Mouse (Mus musculus) megakaryocyte, embryonic 14.5 days (primary cell): Measurements from ENCODE around the gene Cpne5. TPM values are rescaled to one million over a fixed set of nuclear protein-coding genes. Genes with fewer than 3 reads are reported as not detected.

Experiments used
- H3K27me3 ChIP-seq: replicated peaks from 2 replicates; pipeline ENCODE3; 2012; ENCODE audit warnings: inconsistent platforms
- H3K36me3 ChIP-seq: replicated peaks from 2 replicates; pipeline ENCODE3; 2012; ENCODE audit warnings: low read length, inconsistent platforms, mixed read lengths
- H3K4me1 ChIP-seq: 2 replicates; pipeline ENCODE4 v1.6.1; 2012; ENCODE audit warnings: inconsistent platforms
- H3K4me3 ChIP-seq: replicated peaks from 2 replicates; pipeline ENCODE3; 2012; ENCODE audit warnings: moderate library complexity, mild to moderate bottlenecking, inconsistent platforms
- H3K9me3 ChIP-seq: 2 replicates; pipeline ENCODE4 v1.6.1; 2012; ENCODE audit warnings: inconsistent platforms
- FLI1 ChIP-seq: IDR thresholded peaks from 2 replicates; pipeline ENCODE4 v1.6.1; 2012; ENCODE audit warnings: low read length, inconsistent platforms, mixed read lengths
- GATA1 ChIP-seq: IDR thresholded peaks from 3 replicates; pipeline ENCODE4 v1.6.1; 2012; ENCODE audit warnings: mixed read lengths, low read length, inconsistent platforms, borderline replicate concordance
- polyA plus RNA-seq: library from polyadenylated mRNA; stranded (reverse); fragments of >175 nt; gene quantifications from 2 replicates; pipeline ENCODE4 v1.2.3, GENCODE M21; 2012; ENCODE audit warnings: low replicate concordance; ENCODE audit not compliant: insufficient read depth

The Cpne5 gene
- polyA plus RNA-seq, 1 experiment: 15.2 TPM

GRCm38 (mm10) chr17:29162334-29162733, 75.6 kb downstream of the Cpne5 start:
- Histone ChIP-seq H3K9me3 (peaks cover 15% of the 10 kb centered on the region), H3K4me1 (peaks cover 77% of the 10 kb centered on the region), H3K36me3 (peaks cover 7% of the 10 kb centered on the region), H3K4me3 (no peak overlapping the region), H3K27me3 (peaks cover 22% of the 10 kb centered on the region)
- TF ChIP-seq FLI1: no peak
- no peak for TF ChIP-seq GATA1

DNA sequence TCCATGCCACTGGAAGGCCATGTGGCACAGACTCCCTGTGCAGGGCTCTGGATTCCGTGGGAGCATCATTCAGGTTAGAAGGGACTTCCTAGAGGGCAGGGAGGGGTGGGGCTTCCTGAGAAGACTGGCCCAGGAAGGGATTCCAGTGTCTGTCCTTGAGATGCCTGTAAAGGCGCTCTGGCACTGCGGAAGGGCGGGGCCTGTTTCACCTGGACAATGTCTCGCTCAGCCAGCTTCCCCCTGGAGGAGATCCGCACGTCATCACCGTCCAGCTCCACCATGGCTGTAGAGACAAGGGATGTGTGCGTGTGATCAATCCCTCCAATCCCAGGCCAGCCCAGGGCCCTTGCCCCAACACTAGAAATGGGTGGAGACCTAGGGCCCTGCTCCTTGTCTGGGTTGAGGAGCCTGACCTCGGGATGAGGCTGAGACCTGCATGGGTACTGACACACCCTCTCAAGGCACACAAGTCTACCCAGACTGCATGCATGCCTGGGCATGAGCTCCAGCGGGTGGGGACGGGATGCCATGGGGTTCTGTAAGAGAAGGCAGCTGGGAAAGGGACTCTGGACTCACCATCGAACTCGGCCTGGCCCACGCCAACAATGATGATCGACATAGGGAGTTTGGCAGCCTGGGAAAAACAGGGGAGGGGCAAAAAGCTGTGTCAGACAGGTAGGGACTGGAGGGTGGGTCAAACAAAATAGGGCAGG, 78.1 kb downstream of the Cpne5 start:
- Histone ChIP-seq H3K27me3 (peaks cover 25% of the 10 kb centered on the region), H3K4me3 (no peak overlapping the region), H3K9me3 (peaks cover 15% of the 10 kb centered on the region), H3K36me3 (peaks cover 7% of the 10 kb centered on the region), H3K4me1 (peaks cover 77% of the 10 kb centered on the region)
- TF ChIP-seq GATA1: no peak
- no peak for TF ChIP-seq FLI1

- no peak for TF ChIP-seq FLI1
- no peak for TF ChIP-seq GATA1
Measured at GRCm38 (mm10) chr17:29159320-29159719, 78.6 kb downstream of the Cpne5 start.

GRCm38 (mm10) chr17:29158899-29159298, 79.1 kb downstream of the Cpne5 start:
- peaks cover 25% of the 10 kb centered on the region for H3K27me3 ChIP-seq
- no peak overlapping the region for H3K4me3 ChIP-seq
- H3K4me1 ChIP-seq: peaks cover 74% of the 10 kb centered on the region
- TF ChIP-seq GATA1 (no peak), FLI1 (no peak)
- H3K36me3 ChIP-seq: peaks cover 7% of the 10 kb centered on the region
- peaks cover 15% of the 10 kb centered on the region for H3K9me3 ChIP-seq

More at GRCm38 (mm10) chr17:29159320-29159719, 78.6 kb downstream of the Cpne5 start:
- Histone ChIP-seq H3K4me1 (peaks cover 77% of the 10 kb centered on the region), H3K4me3 (no peak overlapping the region), H3K9me3 (peaks cover 15% of the 10 kb centered on the region), H3K36me3 (peaks cover 7% of the 10 kb centered on the region), H3K27me3 (peaks cover 25% of the 10 kb centered on the region)

GRCm38 (mm10) chr17:29156866-29157265, 81.1 kb downstream of the Cpne5 start:
- TF ChIP-seq FLI1 (no peak), GATA1 (no peak)
- Histone ChIP-seq H3K9me3 (peaks cover 8% of the 10 kb centered on the region), H3K4me3 (peak overlapping the region; percentile 51), H3K36me3 (peaks cover 5% of the 10 kb centered on the region), H3K27me3 (peaks cover 31% of the 10 kb centered on the region), H3K4me1 (peaks cover 70% of the 10 kb centered on the region)

- Histone ChIP-seq H3K27me3 (peaks cover 33% of the 10 kb centered on the region), H3K36me3 (peaks cover 4% of the 10 kb centered on the region), H3K4me1 (peaks cover 70% of the 10 kb centered on the region), H3K9me3 (peaks cover 5% of the 10 kb centered on the region), H3K4me3 (peak overlapping the region; percentile 51)
- no peak for TF ChIP-seq FLI1
- no peak for TF ChIP-seq GATA1
Measured at GRCm38 (mm10) chr17:29156396-29156795, 81.6 kb downstream of the Cpne5 start.

DNA sequence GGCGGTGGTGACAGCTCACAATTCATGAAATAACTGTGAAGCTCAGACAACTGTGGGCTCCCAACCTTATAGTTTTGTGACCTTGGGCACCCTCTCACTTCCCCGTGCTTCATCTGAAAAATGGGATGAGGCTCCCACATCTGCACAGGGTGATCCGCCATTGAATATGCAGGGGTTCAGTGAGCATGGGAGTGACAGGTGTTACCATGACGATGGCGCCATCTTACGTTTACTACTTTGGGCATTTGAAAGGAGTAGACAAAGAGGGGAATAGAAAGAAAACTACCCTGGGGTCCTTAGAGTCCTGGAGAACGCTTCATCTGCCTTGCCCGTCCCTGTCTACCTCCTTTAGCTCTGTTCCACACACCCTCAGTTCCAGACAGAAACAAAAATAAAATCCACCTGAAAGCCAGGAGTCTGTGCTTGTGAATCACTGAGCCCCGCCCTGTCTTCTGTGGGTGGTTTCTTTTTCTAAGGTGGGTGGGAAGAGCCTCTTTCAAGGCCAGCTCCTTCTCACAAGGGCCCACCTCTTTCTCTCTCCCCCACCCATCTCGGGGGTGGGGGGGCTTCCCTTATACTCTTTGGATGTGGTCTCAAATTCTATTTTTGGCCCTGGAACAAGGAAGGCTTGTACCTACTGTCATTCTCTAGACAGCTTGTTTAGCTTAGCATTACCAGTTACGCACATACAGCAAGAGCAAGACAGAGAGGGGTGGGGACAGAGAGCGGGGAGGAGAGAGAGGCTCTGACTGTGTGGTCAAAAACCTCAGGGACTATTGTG, 82.4 kb downstream of the Cpne5 start:
- no peak overlapping the region for H3K4me3 ChIP-seq
- peaks cover 35% of the 10 kb centered on the region for H3K27me3 ChIP-seq
- TF ChIP-seq GATA1 (no peak), FLI1 (no peak)
- peaks cover 69% of the 10 kb centered on the region for H3K4me1 ChIP-seq
- no peaks in the 10 kb centered on the region for H3K9me3 ChIP-seq
- no peaks in the 10 kb centered on the region for H3K36me3 ChIP-seq

- Histone ChIP-seq H3K4me1 (peaks cover 61% of the 10 kb centered on the region), H3K9me3 (no peaks in the 10 kb centered on the region), H3K27me3 (peaks cover 34% of the 10 kb centered on the region), H3K36me3 (no peaks in the 10 kb centered on the region), H3K4me3 (peak overlapping the region; percentile 60)
- TF ChIP-seq GATA1 (no peak), FLI1 (no peak)
Measured at GRCm38 (mm10) chr17:29154247-29154646, 83.7 kb downstream of the Cpne5 start.

GRCm38 (mm10) chr17:29152547-29152946, 85.4 kb downstream of the Cpne5 start:
- TF ChIP-seq FLI1: no peak
- no peak for TF ChIP-seq GATA1
- H3K4me1 ChIP-seq: peaks cover 69% of the 10 kb centered on the region

GRCm38 (mm10) chr17:29149766-29150165, 88.2 kb downstream of the Cpne5 start:
- Histone ChIP-seq H3K27me3 (peaks cover 22% of the 10 kb centered on the region), H3K36me3 (peaks cover 7% of the 10 kb centered on the region), H3K4me3 (no peak overlapping the region), H3K4me1 (peaks cover 66% of the 10 kb centered on the region), H3K9me3 (peaks cover 7% of the 10 kb centered on the region)
- TF ChIP-seq GATA1 (no peak), FLI1 (no peak)

More at GRCm38 (mm10) chr17:29152547-29152946, 85.4 kb downstream of the Cpne5 start:
- no peaks in the 10 kb centered on the region for H3K36me3 ChIP-seq
- H3K9me3 ChIP-seq: no peaks in the 10 kb centered on the region
- peaks cover 22% of the 10 kb centered on the region for H3K27me3 ChIP-seq
- H3K4me3 ChIP-seq: no peak overlapping the region
